Mouse (Mus musculus) naive thymus-derived CD4-positive, alpha-beta T cell, adult 5 months (primary cell): ENCODE measurements around the gene Iqcf3. TPM values are rescaled to one million over a fixed set of nuclear protein-coding genes. Genes with fewer than 3 reads are reported as not detected.

Source experiments
- polyA plus RNA-seq: library from polyadenylated mRNA; unstranded; fragments of 100-300 nt; shearing (Covaris generic); gene quantifications from one replicate; pipeline ENCODE4 v1.2.1, GENCODE M21; 2017

Iqcf3 gene
- not detected for polyA plus RNA-seq

GRCm38 (mm10) chr9:106561531-106561930 lies at the start of gene Iqcf3:
Gene Iqcf3, minus strand, starts transcription at chr9:106561631.

GRCm38 (mm10) chr9:106570896-106571295 lies 9.5 kb upstream of the Iqcf3 start, which contains the start of gene Iqcf4:
Gene Iqcf4, minus strand, starts transcription at chr9:106570996.

GRCm38 (mm10) chr9:106514273-106514672 lies 47.2 kb downstream of the Iqcf3 start, which contains the start of gene Iqcf5:
Gene Iqcf5, plus strand, starts transcription at chr9:106514573.

GRCm38 (mm10) chr9:106499667-106500066 lies 61.8 kb downstream of the Iqcf3 start, which contains the start of gene Iqcf1:
Gene Iqcf1, plus strand, starts transcription at chr9:106499967.

DNA sequence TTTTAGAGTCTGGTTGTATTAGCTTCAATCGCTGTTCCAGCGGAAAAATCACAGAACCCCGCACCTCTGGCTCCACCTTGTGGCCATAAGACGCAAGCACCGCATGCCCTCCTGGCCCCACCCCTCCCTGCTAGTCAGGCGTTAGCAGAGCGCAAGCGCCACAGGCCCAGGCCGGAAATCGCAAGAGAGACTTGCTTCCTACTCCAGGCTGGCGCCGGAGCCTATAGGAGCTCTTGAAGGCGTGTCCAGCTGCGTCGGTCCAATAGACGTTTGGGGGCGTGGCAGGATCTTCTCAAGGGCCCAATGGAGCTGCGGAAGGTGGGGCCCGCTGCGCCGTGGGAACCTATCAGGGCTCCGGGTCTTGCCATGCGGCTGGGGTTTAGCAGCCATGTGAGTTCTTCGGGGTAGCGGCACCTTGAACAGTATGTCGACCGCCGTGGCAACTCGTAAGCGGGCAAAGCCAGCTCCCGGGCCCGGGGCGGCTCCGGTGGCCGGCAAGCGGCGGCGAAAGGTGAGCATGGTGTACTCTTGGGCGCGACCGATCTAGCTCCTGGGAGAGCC lies 84.4 kb downstream of the Iqcf3 start, which contains the start of gene Parp3:
TSS of gene Parp3 (minus strand) at position 26 of the 561 bp plus-strand sequence.

GRCm38 (mm10) chr9:106475663-106476001 lies 85.8 kb downstream of the Iqcf3 start, which contains the start of gene Rrp9:
Gene Rrp9, plus strand, starts transcription at chr9:106475963.

DNA sequence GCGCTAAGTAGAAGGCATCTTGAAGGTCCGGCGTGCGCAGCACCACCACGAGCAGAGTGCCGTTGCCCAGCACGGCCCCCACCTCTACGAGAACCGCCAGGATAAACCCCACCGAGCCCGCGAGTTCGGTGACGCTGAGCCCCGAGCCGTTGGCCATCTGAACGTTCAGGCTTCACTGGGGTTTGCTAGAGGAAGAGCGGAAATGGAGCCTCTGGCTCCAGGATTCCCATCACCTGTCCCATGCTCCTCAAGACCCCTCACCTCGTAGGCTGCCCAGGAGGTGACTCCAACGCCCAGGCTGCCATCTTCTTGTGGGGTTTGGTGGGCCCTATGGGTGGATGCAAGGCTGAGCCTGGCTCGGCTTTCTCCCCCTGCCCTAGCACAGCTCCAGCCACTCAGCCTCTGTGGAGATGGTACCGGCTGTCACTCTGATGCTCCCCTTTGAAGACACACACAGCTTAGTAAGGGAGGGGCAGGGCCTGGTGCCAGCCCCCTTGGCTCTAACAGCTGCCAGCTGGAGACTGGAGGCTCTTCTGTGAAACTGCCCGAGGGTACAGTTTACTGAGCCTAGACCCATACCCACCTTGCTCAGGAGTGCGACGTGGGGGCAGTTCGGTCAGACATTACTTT lies 95.7 kb downstream of the Iqcf3 start, which contains the start of gene Gpr62:
TSS of gene Gpr62 (minus strand) at position 368 of the 630 bp plus-strand sequence.

GRCm38 (mm10) chr9:106453271-106454070 lies 108.0 kb downstream of the Iqcf3 start, which contains the start of gene Pcbp4:
Gene Pcbp4, plus strand, starts transcription at chr9:106453291.

Other genes starting within 250 kb of the Iqcf3 start
- 27.5 TPM for gene Dusp7, start 193.0 kb downstream of the Iqcf3 start, polyA plus RNA-seq
- 699 TPM for gene Rpl29, start 132.2 kb downstream of the Iqcf3 start, polyA plus RNA-seq
- 13.8 TPM for gene Acy1, start 123.3 kb downstream of the Iqcf3 start, polyA plus RNA-seq
- 5.1 TPM for gene Abhd14b, start 114.2 kb downstream of the Iqcf3 start, polyA plus RNA-seq
- 8.6 TPM for gene Abhd14a, start 114.0 kb downstream of the Iqcf3 start, polyA plus RNA-seq
- 8.3 TPM for gene Pcbp4, start 108.3 kb downstream of the Iqcf3 start, polyA plus RNA-seq
- gene Gpr62, start 95.7 kb downstream of the Iqcf3 start, polyA plus RNA-seq = not detected
- gene Rrp9, start 85.7 kb downstream of the Iqcf3 start, polyA plus RNA-seq = 98.3 TPM
- gene Parp3, start 84.7 kb downstream of the Iqcf3 start, polyA plus RNA-seq = 46.8 TPM
- gene Iqcf1, start 61.7 kb downstream of the Iqcf3 start, polyA plus RNA-seq = not detected
- gene Iqcf5, start 47.1 kb downstream of the Iqcf3 start, polyA plus RNA-seq = not detected
- gene Iqcf4, start 9.4 kb upstream of the Iqcf3 start, polyA plus RNA-seq = not detected
- gene Iqcf6, start 65.0 kb upstream of the Iqcf3 start, polyA plus RNA-seq = not detected
- not detected for gene Grm2, start 94.5 kb upstream of the Iqcf3 start, polyA plus RNA-seq
- gene Tex264, start 124.3 kb upstream of the Iqcf3 start, polyA plus RNA-seq = 63.1 TPM
- gene Rad54l2, start 227.6 kb upstream of the Iqcf3 start, polyA plus RNA-seq = 7.4 TPM